Mouse (Mus musculus) layer of hippocampus, adult 11-12 months (tissue): ENCODE data around the gene Vmn2r12.
"Not testable (repeated sequence)": the region's sequence is repeated elsewhere in the genome, so short reads cannot be mapped to it uniquely, and the experiment has no call there.

Source experiments
- DNase-seq: peaks from one replicate; pipeline ENCODE4 v3.0.0; 2022; ENCODE audit warnings: low spot score

Gene Vmn2r12

DNA sequence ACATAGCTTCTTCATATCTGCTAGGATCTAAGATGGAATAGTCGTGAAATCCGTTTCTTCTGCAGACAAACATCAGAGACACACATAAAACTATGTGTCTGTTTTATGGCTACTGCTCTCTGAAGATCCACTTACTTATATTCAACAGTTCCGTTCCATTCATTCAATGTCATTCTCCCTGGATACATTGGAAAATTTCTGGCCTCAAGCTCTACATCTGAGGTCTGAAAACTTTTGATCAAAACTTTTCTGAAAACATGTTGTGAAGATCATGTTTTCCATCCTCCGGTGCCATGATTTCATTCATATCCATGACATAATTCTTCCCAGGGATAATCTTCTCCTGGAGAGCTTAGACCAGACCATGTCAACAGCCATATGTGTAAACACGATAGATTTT, at the start of gene Vmn2r12:
Gene Vmn2r12 (minus strand): TSS at position 101 of the 400 bp plus-strand sequence.
- not testable (repeated sequence) for DNase-seq

DNA sequence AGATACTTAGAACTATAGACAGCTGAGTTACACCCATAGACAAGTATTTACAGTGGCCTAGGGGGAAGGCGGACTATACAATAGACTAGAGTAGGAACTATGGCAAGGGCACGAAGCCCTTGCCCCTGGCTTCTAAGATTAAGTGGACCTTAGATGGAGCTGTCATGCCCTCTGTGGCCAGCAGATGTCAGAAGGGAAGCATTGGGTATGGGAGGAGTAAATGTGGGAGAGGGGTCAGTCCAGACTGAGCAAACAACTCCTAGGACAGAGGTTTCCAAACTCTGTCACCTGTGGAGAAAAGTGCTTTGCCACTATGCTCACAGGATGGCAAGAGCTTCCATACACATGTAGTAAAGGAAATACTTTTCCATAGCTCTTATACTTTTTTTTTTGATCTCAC, 41.8 kb upstream of the Vmn2r12 start:
- DNase-seq, result no peak

DNA sequence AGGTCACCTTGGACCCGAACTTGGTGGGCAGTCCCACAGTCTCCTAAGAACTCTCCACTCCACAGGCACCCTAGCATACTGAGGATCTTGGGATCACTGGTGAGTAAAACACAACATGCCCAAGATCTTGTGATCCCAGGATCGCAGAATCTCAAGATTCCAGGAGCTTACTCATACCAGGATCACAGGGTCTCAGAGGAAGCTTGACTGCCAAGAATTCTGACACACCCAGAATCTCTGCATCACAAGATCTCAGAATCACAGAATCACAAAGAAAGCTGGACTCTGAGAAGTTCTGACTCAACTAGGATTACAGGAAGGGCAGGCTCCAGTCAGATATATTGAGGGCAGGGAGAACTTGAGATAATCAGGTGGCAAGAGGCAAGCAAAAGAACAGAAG, 39.0 kb upstream of the Vmn2r12 start:
- DNase-seq, result no peak

DNA sequence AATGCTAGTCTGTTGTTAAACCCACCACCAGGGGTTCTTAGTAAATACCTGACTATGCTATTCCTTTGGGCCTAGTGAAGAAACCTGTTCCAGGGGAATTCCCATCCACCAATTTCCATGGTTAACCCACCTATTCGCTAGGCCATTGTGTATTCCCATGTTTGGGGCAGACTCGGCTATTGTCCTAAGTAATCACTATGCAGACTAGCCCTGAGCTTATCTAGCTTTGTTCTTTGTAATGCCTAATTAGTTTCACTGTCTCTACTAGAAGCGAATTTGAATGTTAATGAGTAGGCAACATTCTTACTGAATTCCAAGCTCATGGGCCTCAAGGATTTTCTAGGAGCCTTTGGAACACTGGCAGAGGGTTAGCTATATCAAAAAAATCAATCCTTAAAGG, 1.3 kb downstream of the Vmn2r12 start:
- not testable (repeated sequence) for DNase-seq

DNA sequence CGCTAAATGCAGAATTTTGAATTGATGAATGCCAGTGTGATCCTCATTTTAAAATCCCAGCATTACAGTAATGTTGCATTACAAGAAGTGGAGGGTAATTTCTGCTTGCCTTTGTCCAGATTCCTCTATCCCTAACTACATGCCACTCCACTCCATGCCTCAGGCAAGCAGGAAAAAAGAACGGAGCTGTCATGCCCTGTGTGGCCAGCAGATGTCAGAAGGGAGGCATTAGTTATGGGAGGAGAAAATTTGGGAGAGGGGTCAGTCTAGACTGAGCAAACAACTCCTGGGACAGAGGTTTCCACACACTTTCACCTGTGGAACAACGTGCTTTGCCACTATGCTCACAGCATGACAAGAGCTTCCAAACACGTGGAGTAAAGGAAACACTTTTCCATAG, 25.7 kb downstream of the Vmn2r12 start:
- DNase-seq, result not testable (repeated sequence)

DNA sequence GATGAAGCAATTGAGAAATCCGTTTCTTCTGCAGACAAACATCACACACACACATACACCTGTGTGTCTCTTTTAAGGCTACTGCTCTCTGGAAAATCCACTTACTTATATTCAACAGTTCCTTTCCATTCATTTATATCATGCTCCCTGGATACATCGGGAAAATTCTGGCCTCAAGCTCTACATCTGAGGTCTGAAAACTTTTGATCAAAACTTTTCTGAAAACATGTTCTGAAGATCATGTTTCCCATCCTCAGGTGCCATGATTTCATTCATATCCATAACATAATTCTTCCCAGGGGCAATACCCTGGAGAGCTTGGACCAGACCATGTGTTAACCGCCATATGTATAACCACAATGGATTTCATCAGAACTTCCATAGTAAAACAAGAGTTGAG, 38.3 kb downstream of the Vmn2r12 start, which contains the start of gene Vmn2r11:
Gene Vmn2r11 (minus strand): TSS at position 101 of the 400 bp plus-strand sequence.
- DNase-seq, result not testable (repeated sequence)

DNA sequence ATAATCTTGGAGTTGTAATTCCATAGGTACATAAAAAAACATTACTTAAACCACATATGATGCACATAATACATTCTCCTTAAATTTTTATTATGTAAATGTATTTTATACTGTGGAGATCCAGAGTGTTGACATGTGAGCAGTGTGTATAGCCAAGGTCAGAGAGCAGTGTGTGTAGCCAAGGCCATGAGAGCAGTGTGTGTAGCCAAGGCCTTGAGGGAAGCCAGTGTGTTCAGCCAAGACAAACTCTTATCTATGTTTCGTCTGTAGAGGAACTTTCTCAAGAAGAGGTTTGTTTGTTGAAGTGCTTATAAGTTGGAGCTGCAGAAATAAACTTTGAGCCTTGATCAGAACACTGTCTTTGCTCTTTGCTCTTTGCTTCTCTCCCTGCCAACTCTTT, 42.5 kb downstream of the Vmn2r12 start:
- DNase-seq, result no peak
